Mouse (Mus musculus) intestine, embryonic 15.5 days (tissue): ENCODE results near the gene Sowahc. TPM values are rescaled to one million over a fixed set of nuclear protein-coding genes. Genes with fewer than 3 reads are reported as not detected.

Experiments
- ATAC-seq: fragments of 200-750 bp; cut with Nextera tagmentation; 2 replicates; pipeline ENCODE4 v1.8.0; 2017; ENCODE audit warnings: moderate TSS enrichment, moderate library complexity
- H3K27ac ChIP-seq: fragments of 300-500 bp; sonication (generic); 2 replicates; pipeline ENCODE4 v1.5.1; 2015; ENCODE audit warnings: mild to moderate bottlenecking, inconsistent platforms
- H3K27me3 ChIP-seq: fragments of 300-500 bp; sonication (generic); replicated peaks from 2 replicates; pipeline ENCODE4 v1.6.1; 2015; ENCODE audit warnings: inconsistent platforms
- H3K36me3 ChIP-seq: fragments of 300-500 bp; sonication (generic); 2 replicates; pipeline ENCODE4 v1.6.1; 2015; ENCODE audit warnings: inconsistent platforms
- H3K4me1 ChIP-seq: fragments of 300-500 bp; sonication (generic); replicated peaks from 2 replicates; pipeline ENCODE4 v1.6.1; 2015; ENCODE audit warnings: inconsistent platforms
- H3K4me2 ChIP-seq: fragments of 300-500 bp; sonication (generic); replicated peaks from 2 replicates; pipeline ENCODE4 v1.6.1; 2015; ENCODE audit warnings: mild to moderate bottlenecking, inconsistent platforms
- H3K4me3 ChIP-seq: fragments of 300-500 bp; sonication (generic); replicated peaks from 2 replicates; pipeline ENCODE4 v1.5.1; 2015; ENCODE audit warnings: inconsistent platforms
- H3K9ac ChIP-seq: fragments of 300-500 bp; sonication (generic); 2 replicates; pipeline ENCODE4 v1.6.1; 2015; ENCODE audit warnings: inconsistent platforms
- H3K9me3 ChIP-seq: fragments of 300-500 bp; sonication (generic); 2 replicates; pipeline ENCODE4 v1.6.1; 2016; ENCODE audit warnings: inconsistent platforms
- WGBS: fragments of 180-500 bp; shearing (Covaris S2); methylation state at CpG from one replicate; pipeline ENCODE4 v1.1.7; 2015; 5-methylcytosine and 5-hydroxymethylcytosine counted together
- polyA plus RNA-seq: library from polyadenylated mRNA; unstranded; fragments of >200 nt; fragmentation: Nextera tagmentation; extraction: Ambion mirVana; gene quantifications from 2 replicates; pipeline ENCODE4 v1.2.1, GENCODE M21; 2015

Sowahc gene
- polyA plus RNA-seq, 1 experiment from 2014 or later: 12.0 TPM

GRCm38 (mm10) chr10:59261603-59262002 lies 39.9 kb downstream of the Sowahc start:
- Histone ChIP-seq H3K4me1 (peaks cover 18% of the 10 kb centered on the region), H3K4me3 (no peak overlapping the region), H3K36me3 (no peaks in the 10 kb centered on the region), H3K27me3 (no peaks in the 10 kb centered on the region), H3K27ac (no peak overlapping the region), H3K4me2 (no peak overlapping the region), H3K9ac (no peak overlapping the region), H3K9me3 (no peaks in the 10 kb centered on the region)
- WGBS: 84% methylated on average over 3 of the region's 3 CpGs
- ATAC-seq: no peak

- Histone ChIP-seq H3K4me2 (no peak overlapping the region), H3K4me3 (no peak overlapping the region), H3K36me3 (no peaks in the 10 kb centered on the region), H3K4me1 (peaks cover 18% of the 10 kb centered on the region), H3K27me3 (no peaks in the 10 kb centered on the region), H3K9ac (no peak overlapping the region), H3K27ac (no peak overlapping the region), H3K9me3 (no peaks in the 10 kb centered on the region)
- ATAC-seq: no peak
- WGBS: 53% methylated on average over 1 of the region's 1 CpGs
These were observed 40.3 kb downstream of the Sowahc start for GRCm38 (mm10) chr10:59262021-59262420.

GRCm38 (mm10) chr10:59262979-59263378 lies 41.2 kb downstream of the Sowahc start:
- Histone ChIP-seq H3K36me3 (no peaks in the 10 kb centered on the region), H3K9ac (no peak overlapping the region), H3K4me1 (peaks cover 24% of the 10 kb centered on the region), H3K4me3 (no peak overlapping the region), H3K27ac (no peak overlapping the region), H3K27me3 (no peaks in the 10 kb centered on the region), H3K4me2 (no peak overlapping the region), H3K9me3 (no peaks in the 10 kb centered on the region)
- no peak for ATAC-seq
- WGBS: 63% methylated on average over 7 of the region's 7 CpGs

- no peak for ATAC-seq
- H3K9me3 ChIP-seq: no peaks in the 10 kb centered on the region
- 19% methylated on average over 7 of the region's 7 CpGs for WGBS
- no peaks in the 10 kb centered on the region for H3K27me3 ChIP-seq
- H3K9ac ChIP-seq: no peak overlapping the region
- H3K4me2 ChIP-seq: no peak overlapping the region; the same call in 1 of the 2 replicates
- no peak overlapping the region for H3K4me3 ChIP-seq
- no peaks in the 10 kb centered on the region for H3K36me3 ChIP-seq
- peak overlapping the region; percentile 77 for H3K27ac ChIP-seq
- peaks cover 29% of the 10 kb centered on the region for H3K4me1 ChIP-seq
These were observed 43.3 kb downstream of the Sowahc start for GRCm38 (mm10) chr10:59265067-59265466.

GRCm38 (mm10) chr10:59265674-59266073 lies 43.9 kb downstream of the Sowahc start:
- no peaks in the 10 kb centered on the region for H3K9me3 ChIP-seq
- H3K4me2 ChIP-seq: peak overlapping the region; percentile 31
- H3K27ac ChIP-seq: peak overlapping the region; percentile 87
- no peak overlapping the region for H3K9ac ChIP-seq
- no peaks in the 10 kb centered on the region for H3K27me3 ChIP-seq
- ATAC-seq: peak; percentile 37
- 12% methylated on average over 4 of the region's 4 CpGs for WGBS
- H3K4me3 ChIP-seq: no peak overlapping the region
- peaks cover 32% of the 10 kb centered on the region for H3K4me1 ChIP-seq
- no peaks in the 10 kb centered on the region for H3K36me3 ChIP-seq

GRCm38 (mm10) chr10:59266097-59266496 lies 44.3 kb downstream of the Sowahc start:
- Histone ChIP-seq H3K4me2 (peak overlapping the region; percentile 31), H3K9ac (no peak overlapping the region), H3K4me1 (peaks cover 32% of the 10 kb centered on the region), H3K36me3 (no peaks in the 10 kb centered on the region), H3K9me3 (no peaks in the 10 kb centered on the region), H3K27me3 (no peaks in the 10 kb centered on the region), H3K27ac (peak overlapping the region; percentile 87), H3K4me3 (no peak overlapping the region)
- 51% methylated on average over 1 of the region's 1 CpGs for WGBS
- peak; percentile 51 for ATAC-seq

GRCm38 (mm10) chr10:59267275-59267674 lies 45.5 kb downstream of the Sowahc start:
- Histone ChIP-seq H3K9ac (no peak overlapping the region), H3K27me3 (no peaks in the 10 kb centered on the region), H3K4me2 (0 out of 2 replicates have a peak overlapping the region, but pooled peaks have one; percentile 14), H3K4me3 (no peak overlapping the region), H3K27ac (no peak overlapping the region), H3K4me1 (peaks cover 30% of the 10 kb centered on the region), H3K9me3 (no peaks in the 10 kb centered on the region), H3K36me3 (no peaks in the 10 kb centered on the region)
- 56% methylated on average over 2 of the region's 2 CpGs for WGBS
- peak; percentile 40 for ATAC-seq

- H3K9me3 ChIP-seq: no peaks in the 10 kb centered on the region
- no peak overlapping the region for H3K4me3 ChIP-seq
- H3K4me2 ChIP-seq: 0 out of 2 replicates have a peak overlapping the region, but pooled peaks have one; percentile 14
- 56% methylated on average over 4 of the region's 4 CpGs for WGBS
- H3K36me3 ChIP-seq: no peaks in the 10 kb centered on the region
- peaks cover 25% of the 10 kb centered on the region for H3K4me1 ChIP-seq
- H3K9ac ChIP-seq: no peak overlapping the region
- ATAC-seq: no peak
- no peaks in the 10 kb centered on the region for H3K27me3 ChIP-seq
- H3K27ac ChIP-seq: no peak overlapping the region
These were observed 46.4 kb downstream of the Sowahc start for GRCm38 (mm10) chr10:59268109-59268508.

- Histone ChIP-seq H3K27me3 (no peaks in the 10 kb centered on the region), H3K36me3 (no peaks in the 10 kb centered on the region), H3K4me3 (no peak overlapping the region), H3K27ac (no peak overlapping the region), H3K4me2 (no peak overlapping the region), H3K9me3 (no peaks in the 10 kb centered on the region), H3K9ac (no peak overlapping the region), H3K4me1 (peaks cover 25% of the 10 kb centered on the region)
- WGBS: 33% methylated on average over 3 of the region's 3 CpGs
- no peak for ATAC-seq
These were observed 47.0 kb downstream of the Sowahc start for GRCm38 (mm10) chr10:59268754-59269153.

- WGBS: 87% methylated on average over 5 of the region's 5 CpGs
- Histone ChIP-seq H3K27me3 (no peaks in the 10 kb centered on the region), H3K36me3 (no peaks in the 10 kb centered on the region), H3K4me2 (no peak overlapping the region), H3K27ac (no peak overlapping the region), H3K9me3 (no peaks in the 10 kb centered on the region), H3K4me1 (peaks cover 5% of the 10 kb centered on the region; the same call in 1 of the 2 replicates), H3K4me3 (no peak overlapping the region), H3K9ac (no peak overlapping the region)
- ATAC-seq: no peak
These were observed 54.0 kb downstream of the Sowahc start for GRCm38 (mm10) chr10:59275745-59276144.

Other genes with a start within 250 kb of the Sowahc start
- 31.6 and 40.1 TPM in 2 replicates for gene Sept10, start 106 bp upstream of the Sowahc start, polyA plus RNA-seq
- gene P4ha1, start 101.3 kb downstream of the Sowahc start, polyA plus RNA-seq: 64.7 and 73.8 TPM in 2 replicates
- 3.5 and 5.7 TPM in 2 replicates for gene Gm10273, start 173.7 kb downstream of the Sowahc start, polyA plus RNA-seq
- 38.8 and 43.5 TPM in 2 replicates for gene Pla2g12b, start 181.7 kb downstream of the Sowahc start, polyA plus RNA-seq
- gene Oit3, start 219.8 kb downstream of the Sowahc start, polyA plus RNA-seq: 1.6 and 1.9 TPM in 2 replicates